Mouse (Mus musculus) right cerebral cortex, postnatal 10 days (tissue): ENCODE data around the gene Slc15a1.

Experiments
- DNase-seq, 2 experiments: peaks; one replicate each; pipeline ENCODE4 v3.0.0; 2021; ENCODE audit warnings: low spot score in 2 of 2

The Slc15a1 gene

DNA sequence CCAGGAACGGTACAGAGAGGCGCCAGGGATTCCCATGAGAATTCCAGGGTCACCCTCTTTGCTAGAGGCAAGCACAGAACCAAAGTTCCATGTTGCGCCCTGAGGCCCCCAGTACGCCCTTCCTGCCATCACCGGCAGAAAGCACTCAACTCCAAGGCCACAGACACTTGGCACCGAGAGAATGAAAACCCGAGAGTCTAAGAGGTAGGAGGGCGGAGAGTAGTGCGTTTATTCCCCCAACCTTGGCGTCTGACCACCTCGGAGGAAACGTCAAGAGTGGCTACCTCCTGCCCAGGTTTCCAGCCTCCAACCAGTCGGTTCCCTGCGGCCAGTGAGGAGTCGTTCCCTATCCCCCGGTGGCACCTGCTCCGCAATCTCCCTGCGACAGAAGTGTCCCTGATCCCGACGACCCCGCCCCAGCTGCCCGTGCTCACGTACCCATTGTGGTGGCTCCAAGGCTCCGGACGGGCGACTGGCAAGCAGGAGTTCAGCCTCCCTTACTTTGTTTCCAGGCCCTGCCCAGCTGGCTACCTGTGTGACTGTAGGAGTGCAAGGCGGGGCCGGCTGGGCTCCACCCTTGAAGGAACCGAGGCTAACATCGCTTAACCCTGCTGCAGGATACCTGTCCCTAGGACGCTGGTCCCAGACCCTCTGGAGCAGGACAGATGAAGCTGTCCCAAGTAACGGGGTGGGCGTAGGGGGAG, at the start of gene Slc15a1:
Slc15a1 (minus strand) TSS at position 472 of the 704 bp plus-strand sequence.
- DNase-seq, result no peak

DNA sequence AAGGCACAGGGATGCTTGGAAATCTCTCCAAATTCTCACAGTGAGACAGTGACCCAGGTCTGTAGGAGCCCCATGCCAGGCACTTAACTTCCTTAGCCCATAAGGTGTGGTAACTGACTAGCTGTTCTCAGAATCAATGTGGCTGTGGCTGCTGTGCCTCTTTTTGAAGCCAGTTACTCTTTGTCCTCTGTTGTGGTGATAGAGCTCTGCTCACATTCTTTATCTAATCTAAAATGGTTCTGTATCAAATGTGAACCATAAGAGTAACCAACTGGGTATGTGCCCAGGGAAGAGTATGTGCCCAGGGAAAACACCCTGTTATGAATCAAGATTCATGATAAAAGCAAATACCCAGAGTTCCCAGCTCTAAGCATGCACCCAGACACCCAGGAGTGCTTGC, 48.7 kb upstream of the Slc15a1 start:
- DNase-seq, result no peak

DNA sequence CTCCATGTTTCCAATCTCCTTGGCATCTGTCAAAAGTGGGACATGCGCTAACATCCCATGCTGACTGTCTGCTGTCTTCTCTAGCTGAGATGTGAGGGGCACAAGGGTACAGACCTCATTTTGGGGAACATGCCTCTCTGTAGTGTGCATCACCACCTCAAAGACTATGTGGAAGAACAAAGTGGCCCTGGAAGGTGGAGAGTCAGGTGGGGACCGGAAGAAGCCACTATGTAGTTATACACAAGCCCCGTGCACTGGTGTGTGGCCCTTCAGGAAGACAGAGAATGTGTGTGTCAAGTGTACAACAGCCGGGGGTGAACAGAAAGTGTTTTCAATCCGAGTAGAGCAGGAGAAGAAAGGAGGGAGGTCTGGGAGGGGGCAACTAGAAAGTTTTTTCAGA, 47.5 kb upstream of the Slc15a1 start:
- DNase-seq, result no peak

DNA sequence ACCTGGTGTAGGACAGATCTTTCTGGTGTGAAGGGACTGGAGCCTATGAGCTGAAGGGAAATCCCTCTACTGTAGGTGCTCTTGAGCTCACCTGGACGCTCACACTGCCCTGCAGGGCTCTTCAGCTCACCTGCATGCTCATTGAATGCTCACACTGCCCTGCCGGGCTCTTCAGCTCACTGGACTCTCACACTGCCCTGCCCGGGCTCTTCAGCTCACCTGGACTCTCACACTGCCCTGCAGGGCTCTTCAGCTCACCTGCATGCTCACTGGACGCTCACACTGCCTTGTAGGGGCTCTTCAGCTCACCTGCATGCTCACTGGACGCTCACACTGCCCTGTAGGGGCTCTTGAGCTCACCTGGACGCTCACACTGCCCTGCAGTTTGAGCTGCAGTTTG, 44.8 kb upstream of the Slc15a1 start:
- no peak for DNase-seq

DNA sequence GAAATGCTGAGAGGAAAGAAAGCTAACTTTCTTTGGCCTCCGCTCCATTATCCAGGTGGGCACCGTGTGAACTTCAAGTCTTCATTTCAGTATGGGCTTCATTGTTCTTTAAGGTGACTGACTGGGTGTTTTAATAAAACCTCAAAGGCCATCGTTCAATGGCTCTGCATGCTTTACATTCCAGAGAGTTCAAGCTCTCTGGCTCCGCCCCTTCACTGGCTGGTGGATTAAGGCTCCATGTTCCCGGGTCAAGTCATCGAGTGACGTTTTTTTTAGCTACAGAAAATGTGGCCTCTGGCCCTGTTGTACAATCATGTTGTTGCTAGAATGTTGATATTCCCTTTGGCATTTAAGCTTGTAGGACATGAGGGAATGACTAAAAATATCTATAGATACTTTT, 42.7 kb upstream of the Slc15a1 start:
- DNase-seq, result no peak

DNA sequence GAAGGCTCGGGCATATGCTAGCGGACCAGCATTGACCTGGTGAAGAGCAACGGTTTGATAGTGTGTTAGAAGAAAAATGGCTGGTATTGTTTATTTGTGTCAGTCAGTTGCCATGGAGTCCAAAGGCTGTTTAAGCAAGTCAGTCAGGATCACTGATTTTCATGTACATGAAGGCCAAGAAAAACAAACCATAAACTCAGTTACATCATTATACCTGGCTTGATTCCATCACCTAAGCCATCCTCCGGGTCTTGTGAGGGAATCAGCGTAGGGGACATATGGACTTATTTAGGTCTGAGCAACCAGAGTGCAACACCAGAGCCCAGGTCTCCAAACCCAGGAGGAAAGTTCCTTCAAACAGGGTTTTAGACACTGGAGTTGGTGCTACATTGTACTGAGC, 41.6 kb upstream of the Slc15a1 start:
- no peak for DNase-seq

DNA sequence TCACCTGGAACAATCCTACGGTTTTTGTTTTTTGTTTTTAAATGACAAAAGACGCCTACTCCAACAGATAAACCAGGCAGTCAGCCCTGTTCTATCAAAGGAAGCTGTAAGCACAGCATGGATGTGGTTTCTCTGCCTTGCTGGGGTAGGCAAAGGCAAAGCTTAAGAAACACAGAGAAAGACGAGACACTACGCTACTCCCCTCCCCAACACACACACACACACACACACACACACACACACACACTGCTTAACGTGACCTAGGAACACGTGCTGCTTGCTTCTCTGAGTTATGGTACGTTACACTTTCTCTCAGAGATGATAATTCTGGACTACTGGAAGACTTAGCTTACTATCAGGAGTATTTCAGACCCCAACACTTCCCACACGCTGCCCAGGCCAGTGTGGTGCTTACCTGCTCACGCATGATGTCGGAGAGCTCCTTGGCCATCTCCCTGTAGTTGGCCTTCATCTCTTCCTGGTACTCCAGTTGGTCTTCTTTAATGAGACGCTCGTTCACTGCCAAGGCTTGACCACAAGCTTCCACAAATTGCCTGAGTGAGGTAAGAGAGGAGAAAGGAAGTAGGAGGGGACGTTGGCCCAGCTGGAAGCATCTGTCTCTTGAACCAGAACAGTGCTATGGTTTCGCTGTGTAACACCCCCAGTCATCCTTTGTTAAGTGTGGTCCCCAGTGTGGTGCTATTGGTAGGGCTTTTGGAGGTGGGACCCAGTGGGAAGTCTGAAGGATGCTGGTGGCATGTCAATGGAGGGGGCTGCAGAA, 40.7 kb upstream of the Slc15a1 start:
- DNase-seq, result no peak

DNA sequence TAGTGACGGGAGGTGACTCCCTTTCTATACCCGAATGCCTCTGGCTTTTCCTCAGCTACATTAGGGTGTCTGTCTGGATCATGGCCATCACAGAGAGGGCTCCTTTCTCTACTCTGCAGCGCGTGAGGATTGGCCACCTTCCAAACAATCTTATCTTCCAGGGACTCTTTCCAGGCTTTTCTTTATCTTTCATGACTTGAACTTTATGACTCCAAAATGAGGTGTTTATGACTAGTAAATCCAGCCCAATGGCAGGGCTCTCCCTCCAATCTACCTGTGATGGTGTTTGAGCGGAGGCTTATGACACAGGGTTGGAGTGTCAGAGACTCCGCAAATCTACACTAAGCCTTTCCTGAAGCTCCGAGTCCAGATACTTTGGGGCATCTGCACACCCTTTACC, 36.2 kb upstream of the Slc15a1 start:
- DNase-seq, result no peak

DNA sequence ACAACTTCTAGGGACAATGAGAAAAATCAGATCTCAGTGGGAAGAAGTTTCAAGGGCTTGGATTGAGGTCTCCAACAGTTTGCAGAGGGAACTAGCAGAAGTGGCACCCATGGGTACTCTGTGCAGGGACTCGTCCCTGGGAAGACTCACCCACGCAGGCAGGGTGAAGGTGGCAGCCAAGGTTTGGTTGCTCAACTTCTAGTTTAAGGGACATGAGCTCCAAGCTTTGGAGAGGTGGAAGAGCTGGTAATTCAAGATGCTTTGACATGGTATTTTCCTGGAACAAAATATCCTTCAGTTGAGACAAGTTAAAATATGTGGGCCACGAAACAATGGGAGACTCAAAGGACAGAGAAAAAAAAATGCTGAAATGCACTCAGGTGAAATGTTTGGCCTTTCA, 29.4 kb upstream of the Slc15a1 start:
- no peak for DNase-seq

DNA sequence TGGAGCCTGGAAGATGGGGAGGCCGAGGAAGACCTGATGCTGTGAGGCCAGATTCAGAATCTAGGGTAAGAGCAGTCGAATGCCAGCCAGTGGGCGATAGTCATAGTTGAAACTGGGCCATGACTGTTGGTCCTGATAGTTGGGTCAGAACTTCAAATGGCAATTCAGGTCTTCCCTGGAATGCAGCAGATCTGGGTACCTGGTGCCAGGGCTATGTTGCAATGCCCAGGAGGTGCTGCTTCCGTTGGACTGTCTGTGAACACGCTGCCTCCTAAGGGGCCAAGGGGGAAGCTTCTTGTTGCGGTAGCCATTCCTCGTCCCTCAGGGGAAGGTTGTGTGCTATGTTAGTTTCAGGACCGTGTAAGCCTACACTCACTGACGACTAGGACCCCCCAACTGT, 25.8 kb upstream of the Slc15a1 start:
- no peak for DNase-seq

DNA sequence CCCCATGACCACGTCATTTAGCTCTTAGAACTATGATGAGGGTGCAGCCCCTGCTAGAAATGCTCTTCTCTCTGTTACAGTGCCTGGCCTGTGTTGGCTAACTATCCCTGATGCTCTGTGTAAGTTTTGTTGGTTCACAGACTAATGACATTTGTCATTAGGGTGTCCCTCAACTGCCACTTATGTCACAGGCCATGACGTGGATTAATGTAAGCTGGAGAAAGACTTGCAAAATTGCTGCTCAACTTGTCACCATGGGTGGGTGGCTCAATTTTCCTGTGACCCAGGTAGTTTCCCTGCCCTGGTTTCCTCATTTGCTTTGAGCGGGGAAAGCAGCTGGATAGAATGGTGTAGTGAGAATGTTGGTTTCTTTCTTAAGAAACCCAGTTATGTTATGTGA, 22.8 kb upstream of the Slc15a1 start:
- DNase-seq, result no peak

DNA sequence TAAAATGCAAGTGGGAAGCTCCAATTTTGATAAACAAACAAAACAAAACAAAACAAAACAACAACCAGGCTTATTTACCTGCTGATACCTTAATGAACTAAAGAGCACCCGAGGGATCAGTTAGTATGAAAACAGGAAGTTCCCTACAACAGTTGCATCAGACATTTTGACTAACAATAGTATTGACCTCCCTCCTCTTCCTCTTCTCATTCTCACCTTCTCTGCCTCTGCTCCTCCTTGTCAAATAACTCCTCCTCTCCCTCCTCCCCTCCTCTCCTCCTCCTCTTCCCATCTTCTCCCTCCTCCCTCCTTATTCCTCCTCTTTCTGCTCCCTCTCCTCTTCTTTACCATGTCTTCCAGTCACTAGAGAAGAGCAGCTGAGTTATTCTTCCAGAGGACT, 22.1 kb upstream of the Slc15a1 start:
- DNase-seq, result no peak

DNA sequence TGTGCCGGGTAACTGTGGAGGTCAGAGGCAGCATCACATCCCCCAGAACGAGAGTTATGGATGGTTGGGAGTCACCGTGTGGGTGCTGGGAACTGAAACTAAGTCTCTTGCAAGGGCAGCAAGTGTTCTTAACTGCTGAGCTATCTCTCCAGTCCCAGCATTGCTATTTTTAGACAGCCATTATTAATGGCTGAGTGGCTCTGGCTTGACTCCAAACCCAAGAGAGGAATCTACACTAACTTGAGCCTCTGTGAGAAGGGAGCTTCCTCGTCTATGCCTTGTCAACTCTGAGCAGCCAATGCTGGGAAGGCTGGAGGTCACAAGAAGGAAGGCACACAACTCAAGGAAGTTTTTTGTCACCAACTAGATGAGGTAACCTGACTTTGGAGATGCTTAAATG, 16.7 kb upstream of the Slc15a1 start:
- DNase-seq, result no peak

DNA sequence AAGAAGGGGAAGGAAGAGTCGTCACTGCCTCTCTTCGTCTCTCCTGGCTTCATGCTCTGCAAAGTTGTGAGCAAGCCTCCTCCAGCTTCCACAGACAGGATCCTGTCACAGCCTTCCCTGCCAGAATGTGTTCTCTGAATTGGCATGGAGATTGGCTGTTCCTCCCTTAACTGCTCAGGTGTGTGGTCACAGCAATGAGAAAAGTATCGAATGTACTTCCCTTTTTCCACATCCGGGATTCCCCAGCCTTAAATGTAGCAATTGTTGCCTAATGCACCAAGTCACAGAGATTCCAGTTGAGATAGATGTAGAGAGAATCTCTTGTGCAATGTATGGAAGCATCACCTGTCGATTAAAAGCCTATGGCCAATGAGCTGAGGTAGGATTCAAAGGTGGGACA, 11.8 kb upstream of the Slc15a1 start:
- no peak for DNase-seq

DNA sequence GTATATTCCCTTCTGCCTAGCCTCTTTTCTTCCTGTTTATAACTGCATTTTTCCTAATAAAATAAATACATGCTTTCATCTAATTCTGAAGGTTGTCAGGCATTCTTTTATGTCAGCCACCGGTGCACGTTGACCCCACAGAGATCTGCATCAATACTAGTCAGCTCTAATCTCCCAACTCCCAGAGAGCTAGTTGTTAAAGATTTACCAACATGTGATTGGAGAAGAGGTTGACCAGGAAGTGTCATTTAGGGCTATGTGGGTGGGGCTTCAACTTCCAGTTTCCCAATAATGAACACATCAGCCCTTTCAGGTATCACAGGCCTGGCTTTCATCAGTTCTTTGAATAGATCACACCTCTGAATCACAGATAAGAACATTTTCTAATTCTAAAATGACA, 3.9 kb upstream of the Slc15a1 start:
- no peak for DNase-seq

DNA sequence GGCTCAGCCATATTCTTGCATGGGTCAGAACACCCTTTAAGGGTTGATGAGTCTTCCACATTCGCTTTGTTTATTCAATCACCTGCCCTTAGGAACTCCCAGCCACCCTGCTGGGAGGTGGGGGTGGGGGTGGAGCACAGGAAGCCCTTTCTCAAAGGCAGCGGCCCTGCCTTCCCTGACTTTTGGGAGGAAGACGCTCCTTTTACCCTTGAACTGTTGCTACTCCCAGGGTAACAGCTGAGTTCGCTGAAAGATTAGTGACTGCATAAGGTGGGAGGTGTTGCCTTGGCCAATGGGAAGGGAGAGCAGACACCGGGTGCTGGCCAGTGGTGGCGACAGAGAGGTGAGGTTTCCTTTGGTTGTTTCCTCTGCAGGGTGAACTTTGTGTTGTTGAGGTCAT, 1.3 kb upstream of the Slc15a1 start:
- DNase-seq, result no peak

DNA sequence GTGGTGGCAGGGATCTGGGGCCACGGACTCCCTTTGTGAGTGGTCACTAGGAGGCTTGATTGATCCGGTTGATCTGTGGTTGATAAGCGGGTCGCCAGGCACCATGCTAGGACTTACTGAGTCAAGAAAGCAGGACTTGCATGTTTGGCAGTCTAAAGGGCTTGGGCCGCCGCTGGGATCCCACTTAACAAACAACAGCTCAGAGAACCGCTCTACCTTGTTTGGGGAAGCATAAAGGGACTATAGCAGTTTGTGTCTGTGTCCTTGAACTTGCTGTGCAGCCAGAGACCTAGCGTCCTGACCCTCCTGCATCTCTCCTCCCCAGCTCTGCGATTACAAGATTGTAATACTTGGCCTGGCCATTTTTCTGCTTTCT, 421 bp upstream of the Slc15a1 start:
- no peak for DNase-seq

DNA sequence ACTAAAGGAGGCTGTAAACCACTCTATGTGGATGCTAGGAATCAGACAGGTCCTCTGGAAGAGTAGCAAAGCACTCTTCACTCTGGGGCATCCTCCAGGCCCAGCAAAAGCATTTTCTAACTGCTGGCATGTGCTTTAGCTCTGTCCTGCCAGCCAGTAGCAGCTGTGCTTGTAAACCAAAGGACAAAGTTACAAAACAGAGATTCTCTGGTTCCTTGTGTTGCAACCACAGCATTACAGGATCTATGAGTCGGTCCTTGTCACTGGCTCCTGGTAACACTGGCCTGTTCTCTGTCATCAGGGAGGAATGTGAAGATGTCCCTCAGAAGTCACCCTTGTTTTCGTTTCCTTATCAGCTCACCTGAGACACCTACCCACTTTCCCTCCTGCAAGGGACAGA, 4.5 kb downstream of the Slc15a1 start:
- DNase-seq, result no peak

DNA sequence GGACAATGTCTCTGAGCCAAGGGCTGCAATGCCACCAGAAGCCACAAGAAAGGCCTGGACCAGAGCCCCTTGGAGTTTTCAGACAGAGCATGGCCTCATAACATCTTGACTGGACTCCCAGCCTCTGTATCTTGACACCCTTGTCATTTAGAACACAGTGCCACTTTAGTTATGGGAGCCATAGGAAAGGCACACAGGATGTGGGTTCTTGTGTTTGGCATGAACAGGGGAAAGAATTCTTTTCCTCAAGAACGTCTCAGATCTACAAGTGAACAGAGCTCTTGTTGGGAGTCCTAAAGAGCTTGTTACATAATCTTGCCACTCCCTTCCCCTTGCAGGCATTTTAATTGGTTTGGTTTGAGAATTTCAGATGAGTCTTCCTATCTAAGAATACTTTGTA, 5.3 kb downstream of the Slc15a1 start:
- DNase-seq, result no peak

DNA sequence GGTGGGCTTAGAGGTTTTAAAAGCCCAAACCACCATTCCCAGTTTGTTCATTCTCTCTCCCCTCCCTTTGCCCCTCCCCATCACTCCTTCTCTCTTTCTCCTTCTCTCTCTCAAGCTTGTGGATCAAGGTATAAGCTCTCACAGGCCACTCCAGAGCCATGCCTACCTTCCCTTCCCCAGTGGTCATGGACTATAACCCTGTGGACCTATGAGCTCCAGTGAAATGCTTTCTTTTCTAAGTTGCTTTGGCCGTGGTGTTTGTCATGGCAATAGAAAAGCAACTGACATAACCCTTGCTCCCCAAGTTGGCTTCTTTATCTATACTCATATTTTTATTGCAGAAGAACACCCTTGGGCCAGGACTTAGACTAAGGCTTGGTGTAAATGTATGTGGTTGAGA, 7.3 kb downstream of the Slc15a1 start:
- DNase-seq, result no peak

DNA sequence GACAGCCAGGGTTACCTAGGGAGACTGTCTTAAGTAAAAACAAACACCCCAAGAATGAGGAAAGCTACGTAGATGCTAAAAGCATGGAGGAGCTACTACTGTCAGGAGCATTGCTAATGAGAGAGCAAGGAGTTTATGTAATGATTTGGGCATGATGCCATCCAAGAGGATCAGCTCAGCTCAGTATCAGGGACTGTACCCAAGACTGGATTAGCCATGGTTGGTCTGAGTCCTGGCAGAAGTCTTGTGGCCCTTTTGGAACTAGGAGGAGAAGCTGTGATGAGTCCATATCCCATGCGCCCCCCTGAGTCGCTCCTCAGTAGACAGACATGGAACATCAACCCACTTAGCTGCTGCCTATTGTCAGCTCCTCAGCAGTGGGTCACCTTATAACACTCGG, 9.3 kb downstream of the Slc15a1 start:
- no peak for DNase-seq

DNA sequence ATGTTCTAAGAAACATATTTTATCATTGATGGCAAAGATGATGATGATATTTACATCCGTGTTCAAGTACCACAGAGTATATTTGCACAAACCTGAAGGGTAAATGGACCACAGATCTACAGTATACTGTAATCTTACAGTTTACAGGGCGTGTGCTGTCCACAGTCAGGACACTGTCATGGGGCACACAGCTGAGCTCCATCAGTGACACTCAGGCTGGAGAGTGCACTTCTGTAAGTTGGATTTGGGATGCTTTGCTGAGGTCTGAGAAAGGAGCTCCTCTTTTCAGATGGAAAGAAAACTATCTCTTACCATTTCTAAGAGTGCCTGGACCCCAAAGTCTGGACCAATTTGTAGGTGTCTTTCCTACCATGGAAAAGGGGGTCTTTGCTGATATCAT, 9.9 kb downstream of the Slc15a1 start:
- no peak for DNase-seq

DNA sequence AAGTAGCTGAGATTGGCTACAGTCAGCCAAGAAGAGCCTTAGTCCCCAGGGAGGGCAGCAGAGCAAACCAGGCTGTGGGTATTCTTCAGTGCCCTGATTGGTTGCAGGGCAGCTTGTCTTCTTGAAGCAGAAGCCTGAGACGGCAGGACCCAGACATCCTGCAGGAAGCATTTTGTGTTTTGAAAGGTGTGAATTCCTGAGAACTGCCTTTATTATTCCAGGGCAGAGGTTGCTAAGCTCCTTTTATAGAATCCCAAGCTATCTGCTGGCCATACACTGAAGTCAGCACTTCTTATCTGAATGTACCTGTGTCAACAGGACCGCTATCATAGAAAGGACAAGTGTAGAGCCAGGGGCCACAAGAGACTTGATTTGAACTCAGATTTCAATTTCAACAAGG, 10.8 kb downstream of the Slc15a1 start:
- DNase-seq, result no peak

DNA sequence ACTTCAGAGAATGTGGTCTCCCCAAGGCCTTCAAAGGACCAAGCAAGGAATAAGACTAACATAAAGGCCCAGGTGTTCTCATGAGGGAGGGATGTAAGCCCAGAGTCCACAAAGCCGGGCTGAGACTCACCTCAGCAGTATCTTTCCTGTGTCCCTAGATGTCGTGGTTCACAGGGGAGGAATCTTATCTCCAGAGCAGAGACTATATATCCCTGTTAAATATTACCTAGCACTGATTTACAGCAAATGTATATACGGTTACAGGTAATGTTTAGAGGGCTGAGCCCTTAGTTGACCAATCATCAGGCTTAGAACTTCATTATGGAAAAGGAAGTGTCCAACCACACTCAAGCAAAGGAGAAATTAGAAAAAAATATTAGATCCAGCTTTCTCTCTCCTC, 11.3 kb downstream of the Slc15a1 start:
- DNase-seq, result no peak
